Mouse (Mus musculus) layer of hippocampus, adult 11-12 months (tissue): ENCODE data around the gene Olfr315.
"Not testable (repeated sequence)": the region's sequence is repeated elsewhere in the genome, so short reads cannot be mapped to it uniquely, and the experiment has no call there.

Source experiments
- DNase-seq: peaks from one replicate; pipeline ENCODE4 v3.0.0; 2022; ENCODE audit warnings: low spot score

The Olfr315 gene

GRCm38 (mm10) chr11:58815676-58816075 is 42.7 kb downstream of the Olfr315 start:
- no peak for DNase-seq

- DNase-seq, result not testable (repeated sequence)
Observed at GRCm38 (mm10) chr11:58828937-58829336, 55.9 kb downstream of the Olfr315 start, which contains the start of gene Olfr312. Gene Olfr312, plus strand, starts transcription at chr11:58829237.

- DNase-seq, result no peak
Observed at GRCm38 (mm10) chr11:58829764-58830163, 56.8 kb downstream of the Olfr315 start.
